Mouse (Mus musculus) forebrain, postnatal 0 days (tissue): Measurements from ENCODE around the gene Sik3. TPM values are rescaled to one million over a fixed set of nuclear protein-coding genes. Genes with fewer than 3 reads are reported as not detected.

ENCODE experiments used
- ATAC-seq: fragments of 200-750 bp; cut with Nextera tagmentation; 2 replicates; pipeline ENCODE4 v1.8.0; 2017; ENCODE audit warnings: mild to moderate bottlenecking, moderate library complexity
- DNase-seq: peaks from one replicate; pipeline ENCODE4 v3.0.0-alpha.2; 2015
- H3K27ac ChIP-seq: fragments of 300-500 bp; sonication (generic); 2 replicates; pipeline ENCODE4 v1.5.1; 2014; ENCODE audit warnings: low read depth, mild to moderate bottlenecking, antibody characterized with exemption, low read length, moderate library complexity, mixed read lengths
- H3K27me3 ChIP-seq: fragments of 300-500 bp; sonication (generic); 2 replicates; pipeline ENCODE4 v1.6.1; 2014; ENCODE audit warnings: mild to moderate bottlenecking, low read length, mixed read lengths; ENCODE audit not compliant: insufficient read depth
- H3K36me3 ChIP-seq: fragments of 300-500 bp; sonication (generic); 2 replicates; pipeline ENCODE4 v1.6.1; 2014; ENCODE audit warnings: mild to moderate bottlenecking, moderate library complexity; ENCODE audit not compliant: insufficient read depth
- H3K4me1 ChIP-seq: fragments of 300-500 bp; sonication (generic); 2 replicates; pipeline ENCODE4 v1.6.1; 2014; ENCODE audit warnings: antibody characterized with exemption; ENCODE audit not compliant: insufficient read depth
- H3K4me2 ChIP-seq: fragments of 300-500 bp; sonication (generic); 2 replicates; pipeline ENCODE4 v1.6.1; 2014; ENCODE audit warnings: low read depth, mild to moderate bottlenecking, moderate library complexity
- H3K4me3 ChIP-seq: fragments of 300-500 bp; sonication (generic); 2 replicates; pipeline ENCODE4 v1.5.1; 2014; ENCODE audit warnings: low read depth, low read length, mixed read lengths
- H3K9ac ChIP-seq: fragments of 300-500 bp; sonication (generic); 2 replicates; pipeline ENCODE4 v1.6.1; 2014; ENCODE audit warnings: mild to moderate bottlenecking
- H3K9me3 ChIP-seq: fragments of 300-500 bp; sonication (generic); 2 replicates; pipeline ENCODE4 v1.6.1; 2016; ENCODE audit warnings: low read length
- CTCF ChIP-seq: sonication (generic); IDR thresholded peaks from 2 replicates; pipeline ENCODE4 v1.5.1; 2016; ENCODE audit warnings: antibody characterized with exemption, control low read depth, low read depth
- WGBS: fragments of 180-500 bp; shearing (Covaris S2); extraction: QIAGEN DNeasy Blood & Tissue Kit; methylation state at CpG from one replicate; pipeline ENCODE4 v1.1.7; 2014; 5-methylcytosine and 5-hydroxymethylcytosine counted together
- polyA plus RNA-seq: library from polyadenylated mRNA; unstranded; fragments of >200 nt; fragmentation: Nextera tagmentation; extraction: Ambion mirVana; gene quantifications from 2 replicates; pipeline ENCODE4 v1.2.1, GENCODE M21; 2015
- total RNA-seq: library from RNA; depleted of rRNA; stranded (reverse); fragments of >200 nt; gene quantifications from 2 replicates; pipeline ENCODE4 v1.2.3, GENCODE M21; 2014

Sik3 gene
- total and polyA plus RNA-seq, 2 experiments from 2014 or later, result 9.3 to 27.9 TPM

GRCm38 (mm10) chr9:46118844-46119385 lies 106.3 kb downstream of the Sik3 start:
- peak; percentile 24 for DNase-seq
- WGBS, result 69% methylated on average over 8 of the region's 8 CpGs
- TF ChIP-seq CTCF, result no peak
- no peak overlapping the region for H3K27ac ChIP-seq
- H3K4me3 ChIP-seq, result no peak overlapping the region
- H3K9me3 ChIP-seq, result no peaks in the 10 kb centered on the region
- peaks cover 9% of the 10 kb centered on the region; the same call in 1 of the 2 replicates for H3K4me1 ChIP-seq
- no peaks in the 10 kb centered on the region for H3K27me3 ChIP-seq
- H3K36me3 ChIP-seq, result no peaks in the 10 kb centered on the region
- H3K9ac ChIP-seq, result no peak overlapping the region
- no peak overlapping the region for H3K4me2 ChIP-seq
- no peak for ATAC-seq

GRCm38 (mm10) chr9:46119943-46120441 lies 107.4 kb downstream of the Sik3 start:
- H3K9me3 ChIP-seq, result no peaks in the 10 kb centered on the region
- no peaks in the 10 kb centered on the region for H3K36me3 ChIP-seq
- no peak overlapping the region for H3K4me3 ChIP-seq
- ATAC-seq (peak; percentile 91), DNase-seq (peak; percentile 61)
- no peak for TF ChIP-seq CTCF
- H3K27ac ChIP-seq, result 0 out of 2 replicates have a peak overlapping the region, but pooled peaks have one; percentile 29
- 5% methylated on average over 6 of the region's 6 CpGs for WGBS
- H3K9ac ChIP-seq, result no peak overlapping the region
- H3K4me1 ChIP-seq, result peaks cover 9% of the 10 kb centered on the region; the same call in 1 of the 2 replicates
- no peak overlapping the region for H3K4me2 ChIP-seq
- H3K27me3 ChIP-seq, result no peaks in the 10 kb centered on the region

GRCm38 (mm10) chr9:46120468-46121253 lies 108.0 kb downstream of the Sik3 start:
- no peak overlapping the region for H3K9ac ChIP-seq
- ATAC-seq, result no peak
- no peaks in the 10 kb centered on the region for H3K27me3 ChIP-seq
- H3K4me2 ChIP-seq, result no peak overlapping the region
- 82% methylated on average over 6 of the region's 6 CpGs for WGBS
- no peak for TF ChIP-seq CTCF
- H3K9me3 ChIP-seq, result no peaks in the 10 kb centered on the region
- DNase-seq, result no peak
- H3K36me3 ChIP-seq, result no peaks in the 10 kb centered on the region
- H3K4me1 ChIP-seq, result peaks cover 9% of the 10 kb centered on the region; the same call in 1 of the 2 replicates
- 0 out of 2 replicates have a peak overlapping the region, but pooled peaks have one; percentile 29 for H3K27ac ChIP-seq
- H3K4me3 ChIP-seq, result no peak overlapping the region

- Histone ChIP-seq H3K4me3 (no peak overlapping the region), H3K27ac (no peak overlapping the region), H3K36me3 (no peaks in the 10 kb centered on the region), H3K4me1 (peaks cover 9% of the 10 kb centered on the region; the same call in 1 of the 2 replicates), H3K9me3 (no peaks in the 10 kb centered on the region), H3K9ac (no peak overlapping the region), H3K4me2 (no peak overlapping the region), H3K27me3 (no peaks in the 10 kb centered on the region)
- 80% methylated on average over 4 of the region's 4 CpGs for WGBS
- no peak for ATAC-seq
- DNase-seq, result no peak
- TF ChIP-seq CTCF, result no peak
Observed at GRCm38 (mm10) chr9:46121486-46121885, 108.9 kb downstream of the Sik3 start.

GRCm38 (mm10) chr9:46122731-46123130 lies 110.1 kb downstream of the Sik3 start:
- Histone ChIP-seq H3K27ac (no peak overlapping the region), H3K9ac (no peak overlapping the region), H3K36me3 (no peaks in the 10 kb centered on the region), H3K4me2 (no peak overlapping the region), H3K27me3 (no peaks in the 10 kb centered on the region), H3K4me3 (no peak overlapping the region), H3K4me1 (peaks cover 9% of the 10 kb centered on the region; the same call in 1 of the 2 replicates), H3K9me3 (no peaks in the 10 kb centered on the region)
- no peak for TF ChIP-seq CTCF
- ATAC-seq (no peak), DNase-seq (no peak)
- WGBS, result 65% methylated on average over 9 of the region's 9 CpGs

GRCm38 (mm10) chr9:46126295-46126694 lies 113.7 kb downstream of the Sik3 start:
- ATAC-seq, result no peak
- H3K4me3 ChIP-seq, result no peak overlapping the region
- no peak overlapping the region for H3K9ac ChIP-seq
- no peaks in the 10 kb centered on the region for H3K27me3 ChIP-seq
- H3K36me3 ChIP-seq, result 0 out of 2 replicates have a peak, but pooled peaks cover 2% of the 10 kb centered on the region
- H3K27ac ChIP-seq, result no peak overlapping the region
- no peak overlapping the region for H3K4me2 ChIP-seq
- no peaks in the 10 kb centered on the region; the same call in 1 of the 2 replicates for H3K4me1 ChIP-seq
- no peak for TF ChIP-seq CTCF
- no peak for DNase-seq
- WGBS, result 92% methylated on average over 2 of the region's 2 CpGs
- no peaks in the 10 kb centered on the region for H3K9me3 ChIP-seq

- H3K9ac ChIP-seq, result no peak overlapping the region
- TF ChIP-seq CTCF, result no peak
- 0 out of 2 replicates have a peak, but pooled peaks cover 2% of the 10 kb centered on the region for H3K36me3 ChIP-seq
- WGBS, result 35% methylated on average over 5 of the region's 5 CpGs
- no peak overlapping the region for H3K4me2 ChIP-seq
- H3K9me3 ChIP-seq, result no peaks in the 10 kb centered on the region
- no peak for DNase-seq
- no peaks in the 10 kb centered on the region; the same call in 1 of the 2 replicates for H3K4me1 ChIP-seq
- no peak overlapping the region for H3K4me3 ChIP-seq
- H3K27me3 ChIP-seq, result no peaks in the 10 kb centered on the region
- no peak overlapping the region for H3K27ac ChIP-seq
- ATAC-seq, result no peak
Observed at GRCm38 (mm10) chr9:46127326-46127725, 114.7 kb downstream of the Sik3 start.
